Mouse (Mus musculus) gastrocnemius, postnatal 25 days (tissue): ENCODE measurements around the gene Kcnip3. TPM values are rescaled to one million over a fixed set of nuclear protein-coding genes. Genes with fewer than 3 reads are reported as not detected.

Experiments
- DNase-seq: peaks from one replicate; pipeline ENCODE4 v3.0.0; 2022
- long read RNA-seq, 2 experiments: library from polyadenylated mRNA; stranded (forward); transcript quantifications; one replicate each; pipeline ENCODE4 v2.0.0; 2021
- total RNA-seq, 2 experiments: library from RNA; stranded (reverse); gene quantifications; 1 replicate in 1 of 2; 2 replicates in 1 of 2; pipeline ENCODE4 v1.2.3; 2021

Gene Kcnip3
- total RNA-seq = under 1 TPM; 0.28 to 0.38 TPM
- long read RNA-seq, experiment 1, partial matches to known transcripts = 0 of 1 reads
- long read RNA-seq, experiment 1, other reads (novel, unspliced or antisense) = 0 of 1 reads
- long read RNA-seq, experiment 2 = 0 reads

- DNase-seq = no peak
Measured at GRCm38 (mm10) chr2:127522006-127522441, at the start of gene Kcnip3. Kcnip3 (minus strand) TSS chr2:127522094.

GRCm38 (mm10) chr2:127559070-127559966 lies 37.4 kb upstream of the Kcnip3 start:
- DNase-seq = peak; percentile 53

GRCm38 (mm10) chr2:127551078-127551477 lies 29.2 kb upstream of the Kcnip3 start:
- DNase-seq = no peak

GRCm38 (mm10) chr2:127550446-127550845 lies 28.6 kb upstream of the Kcnip3 start:
- DNase-seq = no peak

- DNase-seq = no peak
Measured at GRCm38 (mm10) chr2:127549711-127550110, 27.8 kb upstream of the Kcnip3 start.

- DNase-seq = no peak
Measured at GRCm38 (mm10) chr2:127548342-127549074, 26.6 kb upstream of the Kcnip3 start.

GRCm38 (mm10) chr2:127541697-127542096 lies 19.8 kb upstream of the Kcnip3 start:
- DNase-seq = no peak

- no peak for DNase-seq
Measured at GRCm38 (mm10) chr2:127541185-127541584, 19.3 kb upstream of the Kcnip3 start, which contains the start of gene Prom2. Prom2 (minus strand) TSS chr2:127541467.

- DNase-seq = no peak
Measured at GRCm38 (mm10) chr2:127539494-127539893, 17.6 kb upstream of the Kcnip3 start.

GRCm38 (mm10) chr2:127537548-127537947 lies 15.7 kb upstream of the Kcnip3 start:
- no peak for DNase-seq

- DNase-seq = no peak
Measured at GRCm38 (mm10) chr2:127535363-127535762, 13.5 kb upstream of the Kcnip3 start.

- no peak for DNase-seq
Measured at GRCm38 (mm10) chr2:127532379-127532778, 10.5 kb upstream of the Kcnip3 start.

- DNase-seq = no peak
Measured at GRCm38 (mm10) chr2:127531592-127531991, 9.7 kb upstream of the Kcnip3 start.

GRCm38 (mm10) chr2:127530418-127530817 lies 8.5 kb upstream of the Kcnip3 start:
- DNase-seq = no peak

- no peak for DNase-seq
Measured at GRCm38 (mm10) chr2:127525004-127525775, 3.3 kb upstream of the Kcnip3 start.

- no peak for DNase-seq
Measured at GRCm38 (mm10) chr2:127523950-127524729, 2.2 kb upstream of the Kcnip3 start.

- DNase-seq = no peak
Measured at GRCm38 (mm10) chr2:127521172-127522005, 505 bp downstream of the Kcnip3 start.

- DNase-seq = no peak
Measured at GRCm38 (mm10) chr2:127520123-127520522, 1.8 kb downstream of the Kcnip3 start.

- DNase-seq = no peak
Measured at GRCm38 (mm10) chr2:127519308-127519707, 2.6 kb downstream of the Kcnip3 start.

GRCm38 (mm10) chr2:127518831-127519230 lies 3.1 kb downstream of the Kcnip3 start:
- DNase-seq = no peak
